Mouse (Mus musculus) E14TG2a.4 (cell line): ENCODE data around the gene Ppp1r37.
"Not testable (repeated sequence)": the region's sequence is repeated elsewhere in the genome, so short reads cannot be mapped to it uniquely, and the experiment has no call there.

ENCODE experiments used
- H3K27me3 ChIP-seq: 2 replicates; pipeline ENCODE4 v1.6.1; 2014; ENCODE audit warnings: low read length, control low read depth; ENCODE audit not compliant: insufficient read depth
- H3K36me3 ChIP-seq: 2 replicates; pipeline ENCODE4 v1.6.1; 2014; ENCODE audit warnings: low read length, control low read depth; ENCODE audit not compliant: insufficient read depth
- H3K4me1 ChIP-seq: replicated peaks from 2 replicates; pipeline ENCODE4 v1.6.1; 2014; ENCODE audit warnings: low read depth, low read length, control low read depth
- H3K4me3 ChIP-seq: replicated peaks from 2 replicates; pipeline ENCODE4 v1.5.1; 2014; ENCODE audit warnings: mild to moderate bottlenecking, low read length
- H3K9me3 ChIP-seq: 2 replicates; pipeline ENCODE4 v1.6.1; 2014; ENCODE audit warnings: low read length, control low read depth
- CTCF ChIP-seq: conservative IDR thresholded peaks from 2 replicates; pipeline ENCODE4 v1.5.1; 2014; ENCODE audit warnings: low read length
- NANOG ChIP-seq: IDR thresholded peaks from 2 replicates; pipeline ENCODE4 v1.6.1; 2014; ENCODE audit warnings: borderline replicate concordance, low read length, mixed read lengths
- POU5F1 ChIP-seq: IDR thresholded peaks from 2 replicates; pipeline ENCODE4 v1.6.1; 2014; ENCODE audit warnings: low read length, borderline replicate concordance

Ppp1r37 gene

DNA sequence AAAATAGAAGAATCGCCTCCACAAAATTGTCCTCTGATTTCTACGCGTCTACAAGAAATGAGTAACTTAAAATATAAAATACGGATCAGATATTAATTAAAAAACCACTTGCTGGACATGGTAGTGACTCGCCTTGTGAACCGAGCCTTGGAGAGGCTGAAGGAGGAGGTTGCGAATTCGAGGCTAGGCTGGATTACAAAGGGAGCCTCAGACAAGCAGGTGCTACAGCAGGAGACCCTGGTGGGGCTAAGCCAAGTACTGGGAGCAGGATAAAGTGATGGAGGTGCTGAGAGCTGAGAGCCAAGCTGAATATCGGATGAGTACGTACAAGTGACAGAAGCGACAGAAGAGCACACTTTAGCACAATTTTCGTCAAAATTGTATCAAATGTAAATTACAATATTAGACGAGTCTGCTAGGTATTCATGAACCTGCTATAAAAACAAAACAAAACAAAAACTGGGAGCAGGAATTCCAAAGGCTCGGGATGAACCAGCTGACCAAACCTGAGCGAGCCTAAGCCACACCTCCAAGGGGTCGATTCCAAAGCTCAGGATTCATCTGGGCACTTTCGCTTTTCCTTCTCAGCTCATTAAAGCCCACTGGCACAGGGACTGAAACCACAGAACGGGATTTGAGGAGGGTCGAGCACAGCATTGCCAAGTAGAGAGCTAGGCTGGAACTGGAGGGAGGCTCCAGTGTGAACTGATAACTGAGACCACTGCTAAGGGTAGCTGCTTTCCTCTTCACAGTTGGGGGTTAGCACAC lies at the start of gene Ppp1r37:
Gene Ppp1r37, minus strand, starts transcription at position 434 of the 768 bp plus-strand sequence.
- no peak for TF ChIP-seq NANOG
- TF ChIP-seq CTCF: no peak
- TF ChIP-seq POU5F1: no peak
- H3K27me3 ChIP-seq: peaks cover 9% of the 10 kb centered on the region

DNA sequence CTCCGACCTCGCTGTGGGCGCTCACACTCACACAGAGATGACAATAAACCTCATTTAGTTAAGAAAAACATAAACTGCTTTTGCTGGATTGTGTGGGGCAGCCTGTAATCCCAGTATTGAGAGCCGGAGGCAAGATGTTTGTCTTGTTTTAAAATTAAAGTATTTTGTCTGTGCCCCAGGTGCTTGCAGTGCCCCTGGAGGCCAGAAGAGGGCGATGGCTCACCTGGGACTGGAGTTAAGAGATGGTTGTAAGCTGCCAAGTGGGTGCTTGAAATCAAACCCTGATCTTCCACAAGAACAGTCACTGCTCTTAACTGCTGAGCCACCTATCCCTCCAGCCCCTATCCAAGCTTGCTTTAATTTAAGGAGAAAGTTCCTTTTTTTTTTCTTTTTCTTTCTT lies 48.1 kb upstream of the Ppp1r37 start:
- Histone ChIP-seq H3K4me3 (no peak overlapping the region), H3K27me3 (no peaks in the 10 kb centered on the region), H3K9me3 (peaks cover 4% of the 10 kb centered on the region; the same call in 1 of the 2 replicates), H3K36me3 (peaks cover 59% of the 10 kb centered on the region), H3K4me1 (peaks cover 51% of the 10 kb centered on the region)
- no peak for TF ChIP-seq POU5F1
- TF ChIP-seq CTCF: peak; percentile 69

More for the DNA sequence above, at the start of gene Ppp1r37:
- Histone ChIP-seq H3K36me3 (peaks cover 60% of the 10 kb centered on the region), H3K9me3 (no peaks in the 10 kb centered on the region), H3K4me3 (peak within 1 kb of the TSS; percentile 97), H3K4me1 (peaks cover 77% of the 10 kb centered on the region)

DNA sequence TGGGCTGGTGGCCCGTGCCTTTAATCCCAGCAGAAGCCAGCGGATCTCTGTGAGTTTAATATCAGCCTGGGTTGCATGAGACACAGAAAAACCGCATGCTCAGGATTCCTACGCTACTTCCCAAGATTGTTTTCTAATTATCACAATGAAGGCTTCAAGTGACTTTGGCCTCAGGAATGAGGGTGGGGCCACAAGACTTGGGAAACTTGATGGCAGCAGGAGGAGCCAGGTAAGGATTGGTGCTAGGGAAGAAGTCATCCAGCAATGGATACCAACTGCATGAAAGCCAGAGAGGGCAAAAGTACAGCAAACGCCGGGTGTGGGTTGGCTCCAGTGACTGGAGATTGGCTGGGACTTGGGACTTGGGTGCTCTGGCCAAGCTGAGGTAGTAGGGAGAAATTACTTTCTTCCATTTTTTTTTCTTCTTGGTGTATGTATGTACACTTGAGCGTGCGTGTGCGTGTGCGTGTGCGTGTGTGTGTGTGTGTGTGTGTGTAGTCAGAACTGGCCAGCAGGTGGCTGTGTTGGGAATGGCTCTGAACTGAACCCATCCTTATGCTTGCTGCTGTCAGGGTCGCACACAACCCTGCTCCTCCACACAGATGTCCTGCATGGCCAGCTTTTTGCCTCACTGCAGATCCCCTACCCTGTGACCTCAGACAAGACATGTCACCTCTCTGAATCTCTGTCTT lies 46.9 kb upstream of the Ppp1r37 start:
- TF ChIP-seq POU5F1: no peak
- peak; percentile 28 for TF ChIP-seq CTCF
- H3K4me3 ChIP-seq: 0 out of 2 replicates have a peak overlapping the region, but pooled peaks have one; percentile 20
- peaks cover 53% of the 10 kb centered on the region for H3K4me1 ChIP-seq
- no peaks in the 10 kb centered on the region for H3K27me3 ChIP-seq
- H3K9me3 ChIP-seq: peaks cover 4% of the 10 kb centered on the region; the same call in 1 of the 2 replicates
- peaks cover 47% of the 10 kb centered on the region for H3K36me3 ChIP-seq

DNA sequence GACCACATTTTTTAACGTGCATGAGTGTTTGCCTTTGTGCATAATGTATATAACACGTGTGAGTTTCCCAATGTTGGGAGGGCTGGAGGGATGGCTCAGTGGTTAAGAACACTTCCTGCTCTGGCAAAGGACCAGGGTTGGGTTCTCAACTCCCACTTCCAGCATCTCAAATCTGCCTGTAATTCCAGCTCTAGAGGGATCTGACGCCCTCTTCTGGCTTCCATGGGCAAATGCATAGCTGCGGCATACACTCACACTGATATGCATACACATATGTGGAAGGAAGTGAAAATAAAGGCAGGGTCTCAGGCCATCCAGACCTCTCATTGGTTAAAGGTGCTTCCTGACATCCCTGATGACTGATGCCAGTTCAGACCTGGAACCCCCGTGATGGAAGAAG lies 44.4 kb upstream of the Ppp1r37 start:
- Histone ChIP-seq H3K4me1 (peaks cover 52% of the 10 kb centered on the region), H3K27me3 (no peaks in the 10 kb centered on the region), H3K36me3 (peaks cover 33% of the 10 kb centered on the region), H3K4me3 (no peak overlapping the region), H3K9me3 (peaks cover 4% of the 10 kb centered on the region; the same call in 1 of the 2 replicates)
- TF ChIP-seq CTCF: peak; percentile 43
- TF ChIP-seq NANOG: no peak
- TF ChIP-seq POU5F1: no peak

DNA sequence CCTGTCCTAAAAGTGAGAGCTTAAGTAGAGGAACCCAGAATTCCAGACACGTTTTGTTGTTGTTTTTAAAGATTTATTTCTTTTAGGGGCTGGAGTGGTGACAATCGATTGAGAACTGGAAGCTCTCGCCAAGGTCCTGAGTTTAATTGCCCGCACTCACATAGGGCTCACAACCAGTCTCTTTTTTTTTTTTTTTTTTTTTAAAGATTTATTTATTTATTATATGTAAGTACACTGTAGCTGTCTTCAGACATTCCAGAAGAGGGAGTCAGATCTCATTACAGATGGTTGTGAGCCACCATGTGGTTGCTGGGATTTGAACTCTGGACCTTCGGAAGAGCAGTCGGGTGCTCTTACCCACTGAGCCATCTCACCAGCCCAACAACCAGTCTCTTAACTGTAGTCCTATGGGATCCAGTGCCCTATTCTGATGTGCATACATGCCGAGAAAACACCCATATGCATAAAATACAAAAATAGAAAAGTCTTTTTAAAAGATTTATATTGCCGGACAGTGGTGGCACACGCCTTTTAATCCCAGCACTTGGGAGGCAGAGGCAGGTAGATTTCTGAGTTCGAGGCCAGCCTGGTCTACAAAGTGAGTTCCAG lies 41.8 kb upstream of the Ppp1r37 start:
- peak overlapping the region; percentile 99 for H3K4me3 ChIP-seq
- not testable (repeated sequence) for H3K9me3 ChIP-seq, H3K27me3 ChIP-seq
- H3K4me1 ChIP-seq: peaks cover 62% of the 10 kb centered on the region
- peaks cover 46% of the 10 kb centered on the region for H3K36me3 ChIP-seq

DNA sequence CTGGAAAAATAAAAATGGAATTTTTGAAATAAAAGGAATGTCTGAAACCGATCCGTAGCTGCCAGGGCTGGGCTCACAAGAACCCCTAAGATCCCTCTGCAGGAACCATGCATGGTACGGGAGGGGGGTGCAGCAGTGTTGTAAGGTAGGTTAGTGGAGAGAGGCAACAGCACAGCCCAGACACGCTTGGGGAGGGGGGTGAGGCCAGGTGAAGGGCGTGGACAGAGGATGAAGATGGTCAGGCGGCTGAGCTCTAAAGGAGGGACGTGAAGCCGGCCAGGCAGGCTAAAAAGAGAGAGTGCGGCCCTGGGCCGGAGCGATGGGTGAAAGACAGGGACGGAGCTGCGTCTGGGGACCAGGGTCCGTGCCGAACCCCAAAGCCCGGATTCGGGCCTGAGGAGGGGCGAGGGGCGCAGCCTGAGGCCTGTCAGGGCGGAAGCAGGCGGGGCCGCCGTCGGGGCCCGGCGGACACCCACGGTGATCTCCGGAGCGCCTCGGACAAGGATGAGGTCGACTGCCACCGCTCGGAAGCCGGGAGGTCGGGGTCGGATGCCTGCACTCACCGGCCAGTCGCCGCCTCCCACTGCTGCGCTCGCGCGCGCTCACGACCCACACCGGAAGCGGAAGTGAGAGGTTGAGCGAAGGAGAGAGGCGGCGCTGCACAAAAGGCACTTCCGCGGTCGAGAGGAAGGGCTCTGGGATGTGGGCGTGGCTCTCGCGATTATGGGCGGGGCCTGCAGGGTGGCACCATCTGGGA lies 41.2 kb upstream of the Ppp1r37 start, which contains the start of gene Clasrp:
Gene Clasrp, minus strand, starts transcription at position 638 of the 757 bp plus-strand sequence.
- no peak for TF ChIP-seq NANOG
- peak within 1 kb of the TSS; percentile 99 for H3K4me3 ChIP-seq

DNA sequence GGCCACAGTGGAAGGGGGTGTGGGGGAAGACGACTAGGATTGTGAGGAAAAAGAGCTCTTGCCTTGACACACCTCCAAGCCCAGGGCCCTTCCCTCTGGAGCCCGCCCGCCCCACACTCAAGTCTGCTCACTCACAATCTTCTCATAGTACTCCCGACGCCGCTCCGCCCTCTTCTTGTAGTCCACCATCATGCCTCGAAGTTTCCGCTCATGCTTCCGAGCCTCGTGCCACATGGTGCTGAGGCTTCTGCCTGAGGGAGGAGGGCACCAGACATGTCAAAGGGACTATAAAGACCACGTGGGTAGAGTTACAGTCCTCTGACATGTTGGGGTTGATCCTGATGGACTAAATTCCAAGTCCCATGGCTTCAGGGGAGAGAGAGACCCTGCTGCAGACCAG lies 40.2 kb upstream of the Ppp1r37 start:
- Histone ChIP-seq H3K4me3 (peak overlapping the region; percentile 99), H3K36me3 (peaks cover 63% of the 10 kb centered on the region), H3K27me3 (no peaks in the 10 kb centered on the region), H3K4me1 (peaks cover 63% of the 10 kb centered on the region), H3K9me3 (no peaks in the 10 kb centered on the region)
- TF ChIP-seq POU5F1 (no peak), NANOG (no peak), CTCF (no peak)

More for the DNA sequence above, 41.2 kb upstream of the Ppp1r37 start, which contains the start of gene Clasrp:
- Histone ChIP-seq H3K27me3 (no peaks in the 10 kb centered on the region), H3K36me3 (peaks cover 53% of the 10 kb centered on the region), H3K9me3 (no peaks in the 10 kb centered on the region), H3K4me1 (peaks cover 63% of the 10 kb centered on the region)

DNA sequence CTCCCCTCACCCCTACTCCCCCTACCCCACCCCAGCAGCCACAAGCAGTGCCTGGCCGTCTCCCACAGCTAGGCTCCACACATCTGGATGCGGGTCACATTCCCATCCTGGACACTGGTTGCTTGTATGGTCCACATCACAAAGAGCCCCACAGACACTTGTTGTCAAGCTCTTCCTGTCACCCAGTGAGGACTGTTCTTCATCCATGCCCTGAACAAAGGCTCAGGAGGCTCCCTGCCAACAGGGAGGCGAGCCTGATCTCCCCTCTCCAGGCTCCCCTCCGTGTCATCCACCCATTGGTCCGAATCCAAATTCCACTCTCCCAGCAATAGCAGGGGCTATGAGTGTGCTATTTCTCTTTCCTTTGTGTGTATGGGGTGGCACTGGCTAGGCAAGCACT lies 37.7 kb upstream of the Ppp1r37 start:
- TF ChIP-seq CTCF (no peak), POU5F1 (no peak), NANOG (no peak)
- no peaks in the 10 kb centered on the region for H3K9me3 ChIP-seq
- no peak overlapping the region for H3K4me3 ChIP-seq
- peaks cover 70% of the 10 kb centered on the region for H3K36me3 ChIP-seq
- H3K4me1 ChIP-seq: peaks cover 75% of the 10 kb centered on the region
- no peaks in the 10 kb centered on the region for H3K27me3 ChIP-seq
